Mouse (Mus musculus): ENCODE measurements around the gene Iqcd. TPM values are rescaled to one million over a fixed set of nuclear protein-coding genes. Genes with fewer than 3 reads are reported as not detected.

Iqcd gene
- total RNA-seq, 2 experiments from 2014 or later, result 0.35 to 1.2 TPM

Other genes with a start within 250 kb of the Iqcd start
- under 1 TPM in 1 of 2 experiments, not detected in 1; 0.13 TPM for gene Lhx5, start 157.3 kb upstream of the Iqcd start, total RNA-seq (2021)
- gene Sdsl, start 116.2 kb upstream of the Iqcd start, total RNA-seq (2021), result 1 to 10 TPM; 6.9 to 8.3 TPM
- gene Sds, start 112.5 kb upstream of the Iqcd start, total RNA-seq (2021), result not detected
- gene Plbd2, start 85.4 kb upstream of the Iqcd start, total RNA-seq (2021), result 10 to 100 TPM; 56.8 to 58.7 TPM
- gene Slc8b1, start 77.8 kb upstream of the Iqcd start, total RNA-seq (2021), result 1 to 10 TPM; 7.6 to 8.7 TPM
- gene Tpcn1, start 343 bp upstream of the Iqcd start, total RNA-seq (2021), result 10 to 100 TPM; 35.0 to 36.4 TPM
- 10 to 100 TPM; 29.1 to 29.6 TPM for gene Rita1, start 23.6 kb downstream of the Iqcd start, total RNA-seq (2021)
- 10 to 100 TPM; 34.4 to 39.5 TPM for gene Ddx54, start 23.7 kb downstream of the Iqcd start, total RNA-seq (2021)
- under 1 TPM in 1 of 2 experiments, not detected in 1; 0.77 TPM for gene Cfap73, start 45.2 kb downstream of the Iqcd start, total RNA-seq (2021)
- 10 to 100 TPM; 91.6 to 92.0 TPM for gene Rasal1, start 59.8 kb downstream of the Iqcd start, total RNA-seq (2021)
- gene Dtx1, start 122.9 kb downstream of the Iqcd start, total RNA-seq (2021), result 10 to 100 TPM; 70.7 TPM
- under 1 TPM in 1 of 2 experiments, not detected in 1; 0.30 TPM for gene Oas2, start 160.8 kb downstream of the Iqcd start, total RNA-seq (2021)
- not detected for gene Oas3, start 188.6 kb downstream of the Iqcd start, total RNA-seq (2021)
- not detected for gene Oas1e, start 206.5 kb downstream of the Iqcd start, total RNA-seq (2021)
- under 1 TPM in 1 of 2 experiments, not detected in 1; 0.27 TPM for gene Oas1c, start 223.5 kb downstream of the Iqcd start, total RNA-seq (2021)